Mouse (Mus musculus): ENCODE results near the gene Orm2. TPM values are rescaled to one million over a fixed set of nuclear protein-coding genes. Genes with fewer than 3 reads are reported as not detected.

The Orm2 gene
- polyA plus RNA-seq, 1 experiment from 2014 or later = not detected

DNA sequence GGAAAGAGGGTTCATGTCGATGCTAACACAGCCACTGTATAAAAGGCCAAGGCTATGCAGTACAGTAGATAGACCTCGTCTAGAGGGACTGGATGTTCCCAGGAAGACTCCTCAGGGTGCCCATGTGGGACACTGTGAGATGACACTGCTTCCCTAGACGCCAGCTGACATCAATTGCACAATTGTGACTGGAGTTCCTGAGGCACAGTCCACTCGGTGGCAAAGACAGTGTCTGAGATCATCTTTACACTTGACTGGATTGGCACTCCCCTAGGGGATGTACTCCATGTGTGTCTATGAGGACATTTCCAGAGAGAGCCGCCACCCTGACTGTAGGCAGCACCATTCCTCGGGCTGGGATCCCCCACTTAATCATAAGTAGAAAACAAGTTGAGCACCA is 13.7 kb upstream of the Orm2 start:
- H3K9me3 ChIP-seq = no peaks in the 10 kb centered on the region
- H3K27me3 ChIP-seq = no peaks in the 10 kb centered on the region
- no peaks in the 10 kb centered on the region for H3K36me3 ChIP-seq
- no peak overlapping the region for H3K9ac ChIP-seq
- H3K4me2 ChIP-seq (replicated peaks) = no peak overlapping the region
- no peaks in the 10 kb centered on the region for H3K4me1 ChIP-seq
- H3K4me3 ChIP-seq = no peak overlapping the region
- no peak for ATAC-seq (ENCODE audit: insufficient number of reproducible peaks, insufficient read depth, low FRiP score, low TSS enrichment)
- 67% methylated on average over 6 of the region's 6 CpGs for WGBS
- no peak overlapping the region for H3K27ac ChIP-seq

DNA sequence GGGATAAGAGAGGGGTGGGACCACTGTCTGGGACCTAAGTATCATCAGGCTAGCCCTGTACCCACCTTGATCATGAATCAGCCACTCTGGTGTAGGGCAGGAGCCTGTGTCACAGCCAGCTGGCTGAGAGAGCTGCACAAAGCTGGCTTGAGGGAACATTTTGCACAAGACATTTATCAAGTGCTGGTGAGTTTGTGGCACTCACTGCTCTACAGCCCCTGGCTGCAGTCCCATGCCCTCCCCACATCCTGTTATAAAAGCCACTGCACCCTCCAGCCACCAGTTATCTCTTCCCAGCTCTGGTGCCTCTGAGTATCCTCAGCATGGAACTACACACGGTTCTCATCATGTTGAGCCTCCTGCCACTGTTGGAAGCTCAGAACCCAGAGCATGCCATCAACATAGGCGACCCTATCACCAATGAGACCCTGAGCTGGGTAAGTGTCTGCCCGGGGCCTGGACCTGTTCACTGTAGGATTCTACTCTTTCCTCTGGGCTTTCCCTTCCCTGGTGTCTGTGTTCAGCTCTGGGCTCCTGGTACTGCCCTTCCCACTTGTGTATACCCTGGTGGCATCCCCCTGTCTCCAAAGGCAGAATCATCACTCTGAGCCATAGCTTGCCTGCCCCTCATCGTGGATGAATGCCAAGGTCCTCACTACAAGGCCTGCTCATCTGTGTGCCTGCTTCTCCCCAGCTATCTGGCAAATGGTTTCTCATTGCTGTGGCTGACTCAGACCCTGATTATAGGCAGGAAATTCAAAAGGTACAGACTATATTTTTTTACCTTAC is 6.2 kb upstream of the Orm2 start, which contains the start of gene Orm3:
Orm3 (plus strand) TSS at position 286 of the 789 bp plus-strand sequence.
- Histone ChIP-seq H3K4me3 (no peak within 1 kb of the TSS), H3K27me3 (no peaks in the 10 kb centered on the region), H3K9ac (no peak within 1 kb of the TSS), H3K27ac (no peak within 1 kb of the TSS), H3K4me2 (replicated peaks) (no peak within 1 kb of the TSS), H3K9me3 (no peaks in the 10 kb centered on the region), H3K36me3 (no peaks in the 10 kb centered on the region), H3K4me1 (no peaks in the 10 kb centered on the region)
- no peak for ATAC-seq (ENCODE audit: insufficient number of reproducible peaks, insufficient read depth, low FRiP score, low TSS enrichment)
- WGBS = 88% methylated on average over 4 of the region's 4 CpGs

DNA sequence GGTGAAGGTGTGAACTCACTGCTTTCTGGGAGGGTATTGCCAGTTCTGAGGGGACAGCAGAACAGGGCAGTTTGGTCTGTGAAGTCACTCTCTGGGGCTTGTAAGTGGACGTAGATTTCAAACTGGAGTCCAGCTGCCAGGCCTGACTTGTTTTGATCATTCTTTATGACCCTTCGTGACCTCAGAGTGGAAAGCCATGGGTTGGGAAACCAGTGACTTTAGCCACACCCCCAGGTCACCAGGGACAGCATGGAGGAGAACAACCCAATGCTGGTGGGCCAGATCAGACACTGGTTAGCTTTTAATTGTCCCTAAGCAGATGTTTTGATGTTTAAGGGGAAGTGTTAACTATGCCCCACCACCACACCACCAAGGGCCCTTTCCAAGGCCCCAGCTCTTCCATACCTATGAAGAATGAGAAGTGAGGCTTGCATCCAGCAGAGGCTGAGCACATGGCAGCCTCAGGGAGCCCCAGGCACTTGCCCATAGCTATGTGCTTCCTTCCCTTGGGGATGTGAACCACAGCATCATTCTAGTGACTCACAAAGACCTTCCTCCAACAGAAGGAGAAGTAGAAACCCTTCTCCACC is 5.2 kb upstream of the Orm2 start:
- 56% methylated on average over 2 of the region's 2 CpGs for WGBS
- Histone ChIP-seq H3K27ac (no peak overlapping the region), H3K4me1 (no peaks in the 10 kb centered on the region), H3K4me3 (no peak overlapping the region), H3K4me2 (replicated peaks) (no peak overlapping the region), H3K9ac (no peak overlapping the region), H3K27me3 (no peaks in the 10 kb centered on the region), H3K9me3 (no peaks in the 10 kb centered on the region), H3K36me3 (no peaks in the 10 kb centered on the region)
- no peak for ATAC-seq (ENCODE audit: insufficient number of reproducible peaks, insufficient read depth, low FRiP score, low TSS enrichment)

DNA sequence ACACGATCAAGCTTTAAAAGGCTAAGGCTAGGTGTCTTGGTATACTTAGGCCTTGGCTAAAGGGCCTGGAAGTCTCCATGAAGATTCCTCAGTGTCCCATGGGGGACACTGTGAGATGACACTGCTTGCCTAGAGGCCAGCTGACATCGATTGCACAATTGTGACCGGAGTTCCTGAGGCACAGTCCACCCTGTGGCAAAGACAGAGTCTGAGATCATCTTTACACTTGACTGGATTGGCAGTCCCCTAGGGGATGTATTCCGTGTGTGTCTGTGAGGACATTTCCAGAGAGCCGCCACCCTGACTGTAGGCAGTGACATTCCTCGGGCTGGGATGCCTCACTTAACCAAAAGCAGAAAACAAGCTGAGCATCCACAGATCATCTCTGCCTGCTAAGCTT is 2.4 kb upstream of the Orm2 start:
- H3K36me3 ChIP-seq = no peaks in the 10 kb centered on the region
- no peaks in the 10 kb centered on the region for H3K9me3 ChIP-seq
- H3K9ac ChIP-seq = no peak overlapping the region
- ATAC-seq (ENCODE audit: insufficient number of reproducible peaks, insufficient read depth, low FRiP score, low TSS enrichment) = no peak
- H3K4me3 ChIP-seq = no peak overlapping the region
- no peaks in the 10 kb centered on the region for H3K4me1 ChIP-seq
- H3K4me2 ChIP-seq (replicated peaks) = no peak overlapping the region
- no peak overlapping the region for H3K27ac ChIP-seq
- 67% methylated on average over 6 of the region's 6 CpGs for WGBS
- H3K27me3 ChIP-seq = no peaks in the 10 kb centered on the region

DNA sequence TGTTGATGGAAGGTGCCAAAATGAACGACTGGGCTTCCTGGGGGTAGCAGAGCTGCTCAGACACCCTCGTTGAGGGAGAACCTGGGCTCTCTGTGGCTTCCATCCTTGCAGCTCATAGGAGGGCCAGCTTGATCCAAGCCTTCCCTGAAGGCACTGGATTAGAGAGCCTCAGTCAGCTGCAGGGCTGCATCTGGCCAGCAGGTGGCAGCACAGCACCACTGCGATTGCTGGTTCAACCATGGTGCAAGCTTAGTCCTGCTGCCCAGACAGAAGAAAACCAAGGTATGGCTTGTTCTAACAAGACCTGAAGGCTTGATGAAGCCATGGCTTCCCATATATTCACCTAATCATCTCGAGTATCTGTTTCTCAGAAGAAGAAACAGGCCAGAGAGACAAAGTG is 6.3 kb downstream of the Orm2 start:
- H3K4me3 ChIP-seq = no peak overlapping the region
- H3K36me3 ChIP-seq = peaks cover 54% of the 10 kb centered on the region
- WGBS = 14% methylated on average over 4 of the region's 4 CpGs
- H3K27me3 ChIP-seq = no peaks in the 10 kb centered on the region
- H3K27ac ChIP-seq = no peak overlapping the region
- no peaks in the 10 kb centered on the region for H3K4me1 ChIP-seq
- no peak for ATAC-seq (ENCODE audit: insufficient number of reproducible peaks, insufficient read depth, low FRiP score, low TSS enrichment)
- no peak overlapping the region for H3K9ac ChIP-seq
- no peaks in the 10 kb centered on the region for H3K9me3 ChIP-seq
- no peak overlapping the region for H3K4me2 ChIP-seq (replicated peaks)

DNA sequence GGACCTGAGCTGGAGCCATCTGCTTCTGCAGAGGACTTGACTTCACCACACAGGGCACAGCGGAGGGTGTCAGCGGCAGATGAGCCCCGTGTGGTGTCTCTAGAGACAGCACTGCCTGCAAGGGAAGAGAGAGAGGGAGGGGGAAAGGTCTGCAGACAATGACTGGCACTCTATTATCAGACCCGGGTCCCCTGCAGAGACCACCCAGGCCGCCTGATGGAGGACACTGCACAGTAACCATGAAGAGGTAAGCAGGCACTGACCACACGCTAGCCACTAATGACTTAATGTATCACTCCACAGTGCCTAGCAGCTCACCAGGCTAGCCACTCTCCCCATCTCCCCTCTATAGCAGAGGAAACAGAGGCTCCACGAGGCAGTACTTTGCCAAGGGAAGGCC is 8.6 kb downstream of the Orm2 start:
- 50% methylated on average over 7 of the region's 7 CpGs for WGBS
- Histone ChIP-seq H3K4me1 (no peaks in the 10 kb centered on the region), H3K9me3 (no peaks in the 10 kb centered on the region), H3K36me3 (peaks cover 77% of the 10 kb centered on the region), H3K27me3 (no peaks in the 10 kb centered on the region), H3K9ac (no peak overlapping the region), H3K4me3 (no peak overlapping the region), H3K4me2 (replicated peaks) (no peak overlapping the region), H3K27ac (no peak overlapping the region)
- ATAC-seq (ENCODE audit: insufficient number of reproducible peaks, insufficient read depth, low FRiP score, low TSS enrichment) = no peak

DNA sequence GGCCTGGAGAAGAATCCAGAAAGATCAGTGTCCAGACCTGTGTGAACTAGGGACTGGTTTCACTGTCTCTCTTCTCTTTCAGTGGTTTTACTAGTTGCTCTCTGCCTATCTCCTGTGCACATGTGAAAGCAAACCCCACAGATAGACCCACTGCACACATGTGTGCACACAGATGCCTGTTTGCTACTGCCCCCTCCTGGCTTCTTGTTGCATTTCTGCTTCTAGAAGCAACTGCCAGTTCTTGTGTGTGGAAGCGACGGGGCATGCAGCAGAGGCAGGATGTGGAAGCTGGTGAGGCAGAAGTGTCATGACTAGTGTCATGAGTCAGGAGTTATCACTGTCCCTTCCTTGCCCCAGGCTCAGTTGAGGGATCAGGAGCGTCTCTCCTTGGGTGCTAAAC is 9.6 kb downstream of the Orm2 start:
- H3K4me1 ChIP-seq = no peaks in the 10 kb centered on the region
- WGBS = 65% methylated on average over 3 of the region's 3 CpGs
- no peak overlapping the region for H3K27ac ChIP-seq
- H3K36me3 ChIP-seq = peaks cover 87% of the 10 kb centered on the region
- H3K9me3 ChIP-seq = no peaks in the 10 kb centered on the region
- H3K4me3 ChIP-seq = no peak overlapping the region
- no peaks in the 10 kb centered on the region for H3K27me3 ChIP-seq
- H3K4me2 ChIP-seq (replicated peaks) = no peak overlapping the region
- H3K9ac ChIP-seq = no peak overlapping the region
- ATAC-seq (ENCODE audit: insufficient number of reproducible peaks, insufficient read depth, low FRiP score, low TSS enrichment) = no peak

DNA sequence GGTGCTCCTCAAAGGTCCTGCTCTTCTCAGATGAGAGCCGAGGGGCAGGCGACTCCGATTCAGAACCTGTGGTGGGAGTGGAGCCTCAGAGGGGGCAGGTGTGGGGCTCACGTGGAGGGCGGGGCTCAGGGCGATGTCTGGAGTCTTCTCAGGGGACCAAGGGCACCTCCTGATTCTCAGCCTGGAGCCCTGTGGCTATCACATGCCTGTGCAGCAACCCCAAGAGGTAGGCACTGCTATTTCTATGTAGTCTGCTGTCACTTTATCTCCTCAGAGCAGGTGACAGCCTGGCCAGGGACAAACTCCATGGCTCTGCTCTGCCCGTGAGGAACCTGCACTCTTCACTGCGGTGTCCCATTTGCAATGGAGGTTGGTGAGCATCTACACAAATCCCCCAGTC is 11.2 kb downstream of the Orm2 start:
- no peaks in the 10 kb centered on the region for H3K9me3 ChIP-seq
- no peak overlapping the region for H3K9ac ChIP-seq
- no peaks in the 10 kb centered on the region for H3K4me1 ChIP-seq
- WGBS = 87% methylated on average over 8 of the region's 8 CpGs
- H3K4me2 ChIP-seq (replicated peaks) = no peak overlapping the region
- peaks cover 91% of the 10 kb centered on the region for H3K36me3 ChIP-seq
- no peak overlapping the region for H3K4me3 ChIP-seq
- no peak overlapping the region for H3K27ac ChIP-seq
- H3K27me3 ChIP-seq = no peaks in the 10 kb centered on the region
- no peak for ATAC-seq (ENCODE audit: insufficient number of reproducible peaks, insufficient read depth, low FRiP score, low TSS enrichment)

DNA sequence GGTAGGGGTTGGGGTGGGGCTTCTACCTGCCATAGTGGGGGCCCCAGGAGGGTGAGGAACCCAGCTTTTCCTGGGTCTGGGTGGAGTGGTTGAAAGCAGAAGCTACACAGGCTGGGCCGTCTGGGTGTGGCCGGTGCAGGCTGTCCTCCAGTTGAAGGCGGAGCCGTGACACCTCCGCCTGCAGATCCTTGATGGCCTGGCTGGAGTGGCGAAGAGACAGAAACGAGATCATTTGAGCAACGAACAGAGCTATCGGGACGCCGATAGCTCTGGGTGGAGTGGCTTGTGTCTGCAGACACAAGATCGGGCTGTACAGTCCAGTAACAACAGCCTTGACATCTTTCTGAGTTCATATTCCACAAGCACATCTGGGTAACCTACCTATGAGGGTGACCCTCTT is 12.1 kb downstream of the Orm2 start:
- Histone ChIP-seq H3K4me3 (no peak overlapping the region), H3K9ac (no peak overlapping the region), H3K27ac (no peak overlapping the region), H3K9me3 (no peaks in the 10 kb centered on the region), H3K36me3 (peaks cover 94% of the 10 kb centered on the region), H3K27me3 (no peaks in the 10 kb centered on the region), H3K4me2 (replicated peaks) (no peak overlapping the region), H3K4me1 (no peaks in the 10 kb centered on the region)
- WGBS = 83% methylated on average over 12 of the region's 12 CpGs
- ATAC-seq (ENCODE audit: insufficient number of reproducible peaks, insufficient read depth, low FRiP score, low TSS enrichment) = no peak

DNA sequence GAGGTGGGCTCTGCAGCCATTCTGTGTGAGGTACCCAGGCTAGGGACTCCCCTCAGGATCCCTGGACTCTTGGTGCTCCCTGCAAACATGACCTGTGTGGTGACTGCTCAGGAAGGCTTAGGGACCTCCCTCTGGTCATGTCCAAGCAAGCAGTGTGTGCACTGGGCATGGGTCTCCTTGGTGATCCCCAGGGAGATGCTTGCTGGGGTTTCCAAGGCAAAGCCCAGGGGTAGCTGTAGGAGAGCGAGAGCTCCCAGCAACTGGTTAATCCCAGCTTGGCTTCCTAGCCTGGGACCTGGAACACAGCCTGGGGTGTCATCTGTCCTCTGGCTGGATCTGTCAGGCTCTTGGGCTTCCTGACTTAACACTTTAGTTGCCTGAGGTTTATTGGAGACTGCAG is 13.1 kb downstream of the Orm2 start:
- Histone ChIP-seq H3K9me3 (no peaks in the 10 kb centered on the region), H3K4me3 (no peak overlapping the region), H3K27ac (no peak overlapping the region), H3K4me2 (replicated peaks) (no peak overlapping the region), H3K9ac (no peak overlapping the region), H3K36me3 (peaks cover 93% of the 10 kb centered on the region), H3K4me1 (no peaks in the 10 kb centered on the region), H3K27me3 (no peaks in the 10 kb centered on the region)
- ATAC-seq (ENCODE audit: insufficient number of reproducible peaks, insufficient read depth, low FRiP score, low TSS enrichment) = no peak
- WGBS = 72% methylated on average over 1 of the region's 1 CpGs

DNA sequence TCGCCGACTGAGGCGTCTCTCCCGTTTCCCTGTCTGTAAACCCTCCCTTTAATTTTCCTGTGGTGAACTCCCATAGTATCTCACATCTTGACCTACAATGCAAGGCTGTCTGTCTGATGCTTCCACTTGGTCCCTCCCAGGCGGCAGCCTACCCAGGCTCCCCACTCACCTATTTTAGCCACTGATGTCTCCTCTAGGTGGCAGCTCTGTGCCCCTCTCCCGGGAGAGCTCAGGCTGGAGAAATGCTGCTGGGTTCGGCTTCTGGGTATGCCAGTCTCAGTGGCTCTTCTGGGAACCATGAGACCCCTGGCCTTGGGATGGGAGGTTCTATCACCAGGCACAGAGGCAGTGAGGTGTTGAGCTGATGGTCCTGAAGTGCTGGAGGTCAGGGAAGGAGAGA is 15.2 kb downstream of the Orm2 start:
- Histone ChIP-seq H3K27me3 (no peaks in the 10 kb centered on the region), H3K9ac (no peak overlapping the region), H3K27ac (no peak overlapping the region), H3K36me3 (peaks cover 97% of the 10 kb centered on the region), H3K4me3 (no peak overlapping the region), H3K4me2 (replicated peaks) (no peak overlapping the region), H3K9me3 (no peaks in the 10 kb centered on the region), H3K4me1 (no peaks in the 10 kb centered on the region)
- ATAC-seq (ENCODE audit: insufficient number of reproducible peaks, insufficient read depth, low FRiP score, low TSS enrichment) = no peak
- WGBS = 71% methylated on average over 7 of the region's 7 CpGs

DNA sequence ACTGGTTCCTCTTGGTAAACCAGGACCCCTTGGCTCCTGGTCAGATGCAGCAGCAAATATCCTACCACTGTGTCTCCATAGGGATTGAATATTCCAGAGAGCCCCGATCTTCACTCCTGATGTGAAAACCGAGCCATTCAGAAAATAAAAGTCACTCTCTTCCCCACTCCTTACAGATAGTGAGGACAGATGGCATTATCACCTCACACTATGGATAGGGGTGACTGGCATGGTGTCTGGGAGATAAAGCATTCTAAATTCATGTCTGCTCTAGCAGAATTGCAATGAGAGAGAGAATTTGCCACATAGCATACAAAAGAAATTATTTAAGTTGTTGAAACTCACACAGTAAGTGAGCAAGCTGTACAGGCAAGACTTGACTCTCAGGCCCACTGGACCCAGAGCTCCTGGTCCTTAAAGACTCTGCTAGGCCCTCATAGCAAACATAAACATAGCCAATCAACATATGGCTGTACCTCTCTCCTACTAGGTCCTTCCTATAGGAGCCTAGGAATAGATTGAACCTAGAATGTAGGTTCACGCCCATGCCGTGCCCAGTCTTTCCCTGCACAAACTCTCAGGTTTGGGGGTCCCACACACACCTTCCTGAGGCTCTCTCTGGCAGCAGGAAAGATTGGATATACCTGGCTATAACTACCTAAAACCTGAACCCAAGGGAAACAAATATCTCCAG is 20.6 kb downstream of the Orm2 start:
- no peak for ATAC-seq (ENCODE audit: insufficient number of reproducible peaks, insufficient read depth, low FRiP score, low TSS enrichment)
- H3K4me1 ChIP-seq = no peaks in the 10 kb centered on the region
- H3K27ac ChIP-seq = no peak overlapping the region
- H3K27me3 ChIP-seq = no peaks in the 10 kb centered on the region
- H3K9me3 ChIP-seq = no peaks in the 10 kb centered on the region
- no peak overlapping the region for H3K4me2 ChIP-seq (replicated peaks)
- WGBS = 94% methylated on average over 4 of the region's 4 CpGs
- peaks cover 84% of the 10 kb centered on the region for H3K36me3 ChIP-seq
- no peak overlapping the region for H3K9ac ChIP-seq
- H3K4me3 ChIP-seq = no peak overlapping the region

Measured in embryonic facial prominence, embryonic 12.5 days (tissue).